Mouse (Mus musculus) macrophage (primary cell): ENCODE measurements around the gene Pola1. TPM values are rescaled to one million over a fixed set of nuclear protein-coding genes. Genes with fewer than 3 reads are reported as not detected.

Source experiments
- H3K27ac ChIP-seq: fragments of 350-480 bp; formaldehyde crosslinking; 2 replicates; pipeline ENCODE4 v1.9.0; 2021
- H3K36me3 ChIP-seq: fragments of 350-480 bp; formaldehyde crosslinking; 2 replicates; pipeline ENCODE4 v1.9.0; 2021; ENCODE audit errors: inconsistent target
- H3K4me3 ChIP-seq: fragments of 350-480 bp; formaldehyde crosslinking; 2 replicates; pipeline ENCODE4 v1.9.0; 2021; ENCODE audit errors: inconsistent target
- H3K79me2 ChIP-seq: fragments of 350-480 bp; formaldehyde crosslinking; 2 replicates; pipeline ENCODE4 v1.9.0; 2021; ENCODE audit errors: inconsistent target
- WGBS: methylation state at CpG from one replicate; pipeline ENCODE4 v1.1.7; 2026; ENCODE audit warnings: inconsistent platforms; ENCODE audit not compliant: missing documents; 5-methylcytosine and 5-hydroxymethylcytosine counted together
- polyA plus RNA-seq: library from polyadenylated mRNA; stranded (reverse); fragments of 250-400 nt; gene quantifications from 3 replicates; pipeline ENCODE4 v1.2.4, GENCODE M21; 2018; ENCODE audit warnings: inconsistent platforms

Gene Pola1
- polyA plus RNA-seq, 1 experiment from 2014 or later: 5.0 TPM

- H3K27ac ChIP-seq: no peak overlapping the region
- no peaks in the 10 kb centered on the region for H3K79me2 ChIP-seq
- H3K4me3 ChIP-seq: no peak overlapping the region
- WGBS: 4% methylated on average over 33 of the region's 37 CpGs
- H3K36me3 ChIP-seq: no peaks in the 10 kb centered on the region
Observed at GRCm38 (mm10) chrX:93288339-93288738, 343.6 kb downstream of the Pola1 start.

GRCm38 (mm10) chrX:93286291-93286893 is 345.6 kb downstream of the Pola1 start, which contains the start of gene Arx:
TSS of gene Arx (plus strand) at chrX:93286445.
- no peak within 1 kb of the TSS for H3K4me3 ChIP-seq
- 23% methylated on average over 27 of the region's 31 CpGs for WGBS
- H3K79me2 ChIP-seq: no peaks in the 10 kb centered on the region
- no peak within 1 kb of the TSS for H3K27ac ChIP-seq
- H3K36me3 ChIP-seq: no peaks in the 10 kb centered on the region

- Histone ChIP-seq H3K36me3 (no peaks in the 10 kb centered on the region), H3K27ac (no peak overlapping the region), H3K4me3 (no peak overlapping the region), H3K79me2 (no peaks in the 10 kb centered on the region)
- WGBS: 36% methylated on average over 6 of the region's 10 CpGs
Observed at GRCm38 (mm10) chrX:93285091-93285490, 346.9 kb downstream of the Pola1 start.

DNA sequence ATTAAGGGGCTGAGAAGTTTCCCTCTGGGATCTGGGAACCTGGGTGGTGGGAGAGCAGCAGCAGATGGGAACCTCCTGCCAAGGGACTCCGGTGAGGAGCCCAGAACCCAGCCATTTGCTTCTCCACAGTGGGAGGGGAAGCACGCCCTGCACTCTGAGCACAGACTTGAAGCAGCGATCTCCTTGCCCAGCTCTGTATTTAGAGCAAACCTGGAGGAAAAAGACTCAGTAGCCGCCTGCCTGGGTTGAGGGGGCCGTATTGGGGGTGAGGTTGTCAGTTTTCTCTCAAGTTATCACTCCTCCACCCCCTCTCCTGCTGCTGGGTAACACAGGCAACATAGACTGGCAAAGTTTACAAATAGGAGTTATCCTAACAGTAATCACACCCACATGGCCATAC is 350.2 kb downstream of the Pola1 start:
- WGBS: 39% methylated on average over 5 of the region's 5 CpGs
- no peaks in the 10 kb centered on the region for H3K79me2 ChIP-seq
- no peak overlapping the region for H3K27ac ChIP-seq
- H3K36me3 ChIP-seq: no peaks in the 10 kb centered on the region
- no peak overlapping the region for H3K4me3 ChIP-seq

DNA sequence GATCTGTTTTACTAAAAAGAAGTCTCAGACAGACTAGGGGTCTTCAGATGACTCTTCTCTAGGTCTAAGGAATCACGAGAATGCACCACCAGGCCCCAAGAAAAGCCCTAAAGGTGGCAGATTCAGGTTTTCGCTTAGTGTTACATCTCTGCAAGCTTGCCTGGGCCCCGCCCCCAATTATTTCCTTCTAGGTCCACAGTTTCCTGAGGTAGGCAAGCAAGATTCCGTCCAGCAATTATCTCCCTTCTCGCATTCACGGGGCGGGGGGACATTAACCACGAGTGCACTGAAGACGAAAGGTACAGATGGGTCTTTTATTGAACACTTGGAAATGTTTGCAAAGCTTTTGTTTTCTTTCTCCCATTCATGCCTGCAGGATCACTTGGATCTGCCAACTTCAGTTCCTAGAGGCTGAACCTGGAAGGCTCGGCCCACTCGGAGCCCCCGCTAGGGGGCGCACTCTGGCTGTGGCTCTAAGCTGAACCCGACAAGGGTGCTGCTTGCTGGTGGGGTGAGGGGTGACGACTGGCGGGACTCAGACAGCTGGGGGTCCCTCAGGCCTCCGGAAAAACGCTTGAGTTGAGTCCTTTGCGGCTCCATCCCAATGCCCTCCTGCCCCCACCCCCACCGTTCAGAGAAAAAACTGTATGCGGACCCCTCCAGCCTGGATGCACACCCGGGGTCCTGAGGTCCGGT is 350.8 kb downstream of the Pola1 start:
- WGBS: 25% methylated on average over 21 of the region's 23 CpGs
- no peaks in the 10 kb centered on the region for H3K36me3 ChIP-seq
- no peak overlapping the region for H3K4me3 ChIP-seq
- H3K27ac ChIP-seq: no peak overlapping the region
- no peaks in the 10 kb centered on the region for H3K79me2 ChIP-seq

DNA sequence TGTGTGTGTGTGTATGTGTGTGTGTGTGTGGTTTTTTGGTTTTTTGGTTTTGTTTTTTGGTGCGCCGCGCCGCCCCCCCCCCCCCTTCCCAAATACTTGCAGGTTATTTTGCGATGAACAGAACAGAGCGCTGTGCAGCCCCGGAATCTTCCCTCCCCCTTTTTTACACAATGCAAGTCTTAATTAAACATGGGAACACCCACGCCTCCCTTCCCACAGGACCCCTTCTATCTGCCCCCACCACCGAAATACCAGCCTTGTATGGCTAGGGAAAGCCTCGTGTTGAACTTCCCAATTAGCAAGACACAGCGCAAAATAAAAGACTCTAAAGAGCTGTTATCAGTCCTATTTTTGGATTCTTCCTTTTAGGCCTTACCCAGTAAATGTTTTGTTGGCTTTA is 352.0 kb downstream of the Pola1 start:
- H3K36me3 ChIP-seq: no peaks in the 10 kb centered on the region
- no peak overlapping the region for H3K27ac ChIP-seq
- H3K4me3 ChIP-seq: no peak overlapping the region
- WGBS: 58% methylated on average over 9 of the region's 11 CpGs
- H3K79me2 ChIP-seq: no peaks in the 10 kb centered on the region

GRCm38 (mm10) chrX:93275689-93276088 is 356.3 kb downstream of the Pola1 start:
- Histone ChIP-seq H3K4me3 (no peak overlapping the region), H3K79me2 (no peaks in the 10 kb centered on the region), H3K27ac (no peak overlapping the region), H3K36me3 (no peaks in the 10 kb centered on the region)
- WGBS: 87% methylated on average over 2 of the region's 3 CpGs

Other genes with a start within 250 kb of the Pola1 start
- 0.45 to 0.67 TPM (median 0.62 TPM) in 3 replicates for gene Pcyt1b, start 22.7 kb upstream of the Pola1 start, polyA plus RNA-seq
- 11.1 to 15.6 TPM (median 12.3 TPM) in 3 replicates for gene Pdk3, start 200.0 kb upstream of the Pola1 start, polyA plus RNA-seq